Mouse (Mus musculus) neural tube, embryonic 15.5 days (tissue): ENCODE data around the gene Rasgef1b. TPM values are rescaled to one million over a fixed set of nuclear protein-coding genes. Genes with fewer than 3 reads are reported as not detected.

ENCODE experiments used
- ATAC-seq: fragments of 200-750 bp; cut with Nextera tagmentation; 2 replicates; pipeline ENCODE4 v1.8.0; 2017; ENCODE audit warnings: mild to moderate bottlenecking, moderate TSS enrichment, moderate library complexity; ENCODE audit not compliant: low FRiP score
- H3K27ac ChIP-seq: fragments of 300-500 bp; sonication (generic); replicated peaks from 2 replicates; pipeline ENCODE4 v1.5.1; 2015; ENCODE audit warnings: mild to moderate bottlenecking, inconsistent platforms
- H3K27me3 ChIP-seq: fragments of 300-500 bp; sonication (generic); replicated peaks from 2 replicates; pipeline ENCODE4 v1.6.1; 2015; ENCODE audit warnings: inconsistent platforms
- H3K36me3 ChIP-seq: fragments of 300-500 bp; sonication (generic); 2 replicates; pipeline ENCODE4 v1.6.1; 2015; ENCODE audit warnings: inconsistent platforms
- H3K4me1 ChIP-seq: fragments of 300-500 bp; sonication (generic); 2 replicates; pipeline ENCODE4 v1.6.1; 2015; ENCODE audit warnings: inconsistent platforms
- H3K4me2 ChIP-seq: fragments of 300-500 bp; sonication (generic); 2 replicates; pipeline ENCODE4 v1.6.1; 2015; ENCODE audit warnings: inconsistent platforms, mild to moderate bottlenecking, moderate library complexity
- H3K4me3 ChIP-seq: fragments of 300-500 bp; sonication (generic); replicated peaks from 2 replicates; pipeline ENCODE4 v1.5.1; 2015; ENCODE audit warnings: mild to moderate bottlenecking, inconsistent platforms
- H3K9ac ChIP-seq: fragments of 300-500 bp; sonication (generic); replicated peaks from 2 replicates; pipeline ENCODE4 v1.6.1; 2015; ENCODE audit warnings: mild to moderate bottlenecking, inconsistent platforms
- H3K9me3 ChIP-seq: fragments of 300-500 bp; sonication (generic); replicated peaks from 2 replicates; pipeline ENCODE4 v1.6.1; 2016; ENCODE audit warnings: inconsistent platforms
- WGBS: fragments of 180-500 bp; shearing (Covaris S2); methylation state at CpG from one replicate; pipeline ENCODE4 v1.1.7; 2015; ENCODE audit warnings: mixed read lengths; 5-methylcytosine and 5-hydroxymethylcytosine counted together
- polyA plus RNA-seq: library from polyadenylated mRNA; unstranded; fragments of >200 nt; fragmentation: Nextera tagmentation; extraction: Ambion mirVana; gene quantifications from 2 replicates; pipeline ENCODE4 v1.2.1, GENCODE M21; 2015

The Rasgef1b gene
- polyA plus RNA-seq, 1 experiment from 2014 or later: 53.9 TPM

GRCm38 (mm10) chr5:99482524-99482923 lies 246.3 kb downstream of the Rasgef1b start:
- no peaks in the 10 kb centered on the region for H3K9me3 ChIP-seq
- no peak overlapping the region for H3K9ac ChIP-seq
- no peak overlapping the region for H3K27ac ChIP-seq
- 89% methylated on average over 6 of the region's 6 CpGs for WGBS
- no peaks in the 10 kb centered on the region for H3K27me3 ChIP-seq
- no peak for ATAC-seq
- H3K4me1 ChIP-seq: peaks cover 26% of the 10 kb centered on the region
- no peaks in the 10 kb centered on the region for H3K36me3 ChIP-seq
- no peak overlapping the region for H3K4me3 ChIP-seq
- H3K4me2 ChIP-seq: no peak overlapping the region

- peaks cover 24% of the 10 kb centered on the region for H3K4me1 ChIP-seq
- WGBS: 81% methylated on average over 7 of the region's 7 CpGs
- no peak overlapping the region for H3K9ac ChIP-seq
- no peak overlapping the region for H3K4me3 ChIP-seq
- H3K27ac ChIP-seq: no peak overlapping the region
- H3K4me2 ChIP-seq: no peak overlapping the region
- no peaks in the 10 kb centered on the region for H3K9me3 ChIP-seq
- H3K36me3 ChIP-seq: no peaks in the 10 kb centered on the region
- no peak for ATAC-seq
- no peaks in the 10 kb centered on the region for H3K27me3 ChIP-seq
Measured at GRCm38 (mm10) chr5:99482016-99482415, 246.8 kb downstream of the Rasgef1b start.

GRCm38 (mm10) chr5:99480078-99481031 lies 248.5 kb downstream of the Rasgef1b start:
- no peaks in the 10 kb centered on the region for H3K9me3 ChIP-seq
- H3K27me3 ChIP-seq: no peaks in the 10 kb centered on the region
- ATAC-seq: no peak
- no peak overlapping the region for H3K9ac ChIP-seq
- H3K4me3 ChIP-seq: no peak overlapping the region
- no peaks in the 10 kb centered on the region for H3K36me3 ChIP-seq
- H3K4me2 ChIP-seq: peak overlapping the region; percentile 45
- H3K27ac ChIP-seq: peak overlapping the region; percentile 24
- 57% methylated on average over 6 of the region's 6 CpGs for WGBS
- H3K4me1 ChIP-seq: peaks cover 21% of the 10 kb centered on the region

GRCm38 (mm10) chr5:99479263-99480077 lies 249.4 kb downstream of the Rasgef1b start:
- H3K9ac ChIP-seq: peak overlapping the region; percentile 20; the same call in 1 of the 2 replicates
- no peaks in the 10 kb centered on the region for H3K36me3 ChIP-seq
- peaks cover 21% of the 10 kb centered on the region for H3K4me1 ChIP-seq
- peak overlapping the region; percentile 24 for H3K27ac ChIP-seq
- 2% methylated on average over 20 of the region's 20 CpGs for WGBS
- no peak overlapping the region for H3K4me3 ChIP-seq
- H3K4me2 ChIP-seq: peak overlapping the region; percentile 45
- no peaks in the 10 kb centered on the region for H3K27me3 ChIP-seq
- H3K9me3 ChIP-seq: no peaks in the 10 kb centered on the region
- ATAC-seq: peak; percentile 54

GRCm38 (mm10) chr5:99478716-99479115 lies 250.1 kb downstream of the Rasgef1b start:
- ATAC-seq: no peak
- 23% methylated on average over 4 of the region's 4 CpGs for WGBS
- peaks cover 21% of the 10 kb centered on the region for H3K4me1 ChIP-seq
- H3K9ac ChIP-seq: no peak overlapping the region
- H3K4me2 ChIP-seq: no peak overlapping the region
- 0 out of 2 replicates have a peak overlapping the region, but pooled peaks have one; percentile 24 for H3K27ac ChIP-seq
- H3K4me3 ChIP-seq: no peak overlapping the region
- no peaks in the 10 kb centered on the region for H3K9me3 ChIP-seq
- H3K27me3 ChIP-seq: no peaks in the 10 kb centered on the region
- H3K36me3 ChIP-seq: no peaks in the 10 kb centered on the region

GRCm38 (mm10) chr5:99477420-99477815 lies 251.4 kb downstream of the Rasgef1b start:
- H3K36me3 ChIP-seq: no peaks in the 10 kb centered on the region
- 91% methylated on average over 9 of the region's 9 CpGs for WGBS
- H3K4me2 ChIP-seq: no peak overlapping the region
- H3K9ac ChIP-seq: no peak overlapping the region
- H3K4me3 ChIP-seq: no peak overlapping the region
- no peaks in the 10 kb centered on the region for H3K27me3 ChIP-seq
- no peak for ATAC-seq
- H3K9me3 ChIP-seq: no peaks in the 10 kb centered on the region
- no peak overlapping the region for H3K27ac ChIP-seq
- H3K4me1 ChIP-seq: peaks cover 21% of the 10 kb centered on the region

GRCm38 (mm10) chr5:99476640-99477419 lies 252.0 kb downstream of the Rasgef1b start:
- 90% methylated on average over 6 of the region's 6 CpGs for WGBS
- H3K4me1 ChIP-seq: peaks cover 21% of the 10 kb centered on the region
- no peaks in the 10 kb centered on the region for H3K9me3 ChIP-seq
- no peaks in the 10 kb centered on the region for H3K27me3 ChIP-seq
- no peak overlapping the region for H3K4me3 ChIP-seq
- no peak overlapping the region for H3K9ac ChIP-seq
- H3K4me2 ChIP-seq: no peak overlapping the region
- no peaks in the 10 kb centered on the region for H3K36me3 ChIP-seq
- no peak for ATAC-seq
- H3K27ac ChIP-seq: no peak overlapping the region

- Histone ChIP-seq H3K9ac (no peak overlapping the region), H3K9me3 (no peaks in the 10 kb centered on the region), H3K4me3 (no peak overlapping the region), H3K4me1 (0 out of 2 replicates have a peak, but pooled peaks cover 3% of the 10 kb centered on the region), H3K27ac (no peak overlapping the region), H3K27me3 (no peaks in the 10 kb centered on the region), H3K4me2 (no peak overlapping the region), H3K36me3 (no peaks in the 10 kb centered on the region)
- 80% methylated on average over 5 of the region's 5 CpGs for WGBS
- no peak for ATAC-seq
Measured at GRCm38 (mm10) chr5:99472607-99473335, 256.1 kb downstream of the Rasgef1b start.

- Histone ChIP-seq H3K36me3 (no peaks in the 10 kb centered on the region), H3K9ac (no peak overlapping the region), H3K27ac (no peak overlapping the region), H3K4me2 (no peak overlapping the region), H3K4me3 (no peak overlapping the region), H3K4me1 (0 out of 2 replicates have a peak, but pooled peaks cover 3% of the 10 kb centered on the region), H3K9me3 (no peaks in the 10 kb centered on the region), H3K27me3 (no peaks in the 10 kb centered on the region)
- WGBS: 86% methylated on average over 4 of the region's 4 CpGs
- no peak for ATAC-seq
Measured at GRCm38 (mm10) chr5:99471790-99472189, 257.1 kb downstream of the Rasgef1b start.

GRCm38 (mm10) chr5:99470613-99471012 lies 258.3 kb downstream of the Rasgef1b start:
- no peaks in the 10 kb centered on the region for H3K36me3 ChIP-seq
- H3K4me3 ChIP-seq: no peak overlapping the region
- no peak for ATAC-seq
- no peaks in the 10 kb centered on the region for H3K9me3 ChIP-seq
- 0 out of 2 replicates have a peak, but pooled peaks cover 3% of the 10 kb centered on the region for H3K4me1 ChIP-seq
- H3K4me2 ChIP-seq: no peak overlapping the region
- no peak overlapping the region for H3K9ac ChIP-seq
- no peaks in the 10 kb centered on the region for H3K27me3 ChIP-seq
- no peak overlapping the region for H3K27ac ChIP-seq
